Mouse (Mus musculus) thymus, postnatal 25 days (tissue): ENCODE results near the gene Sigirr.
A peak's percentile ranks its signal among the peaks of the same experiment; 100 is the strongest.

ENCODE experiments used
- DNase-seq: peaks from one replicate; pipeline ENCODE4 v3.0.0; 2022

The Sigirr gene

DNA sequence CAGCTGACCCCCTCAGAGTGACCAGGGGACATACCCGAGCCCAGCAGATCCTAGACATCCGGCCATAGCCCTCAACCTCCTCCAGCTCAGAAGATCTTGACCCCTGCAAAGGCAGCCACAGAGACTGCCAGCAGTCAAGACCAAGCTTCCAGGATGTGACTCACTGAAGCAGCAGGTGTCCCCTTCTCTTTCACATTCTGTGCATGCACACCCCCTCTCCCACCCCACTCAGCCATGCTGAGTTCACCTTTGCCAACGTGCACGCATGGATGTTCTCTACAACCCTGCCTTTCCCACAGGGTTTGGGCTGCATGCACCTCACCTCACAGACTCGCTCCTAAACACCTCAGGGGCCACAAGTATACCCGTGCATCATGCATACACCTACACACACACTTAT lies 4.4 kb downstream of the Sigirr start:
- DNase-seq: peak; percentile 63

DNA sequence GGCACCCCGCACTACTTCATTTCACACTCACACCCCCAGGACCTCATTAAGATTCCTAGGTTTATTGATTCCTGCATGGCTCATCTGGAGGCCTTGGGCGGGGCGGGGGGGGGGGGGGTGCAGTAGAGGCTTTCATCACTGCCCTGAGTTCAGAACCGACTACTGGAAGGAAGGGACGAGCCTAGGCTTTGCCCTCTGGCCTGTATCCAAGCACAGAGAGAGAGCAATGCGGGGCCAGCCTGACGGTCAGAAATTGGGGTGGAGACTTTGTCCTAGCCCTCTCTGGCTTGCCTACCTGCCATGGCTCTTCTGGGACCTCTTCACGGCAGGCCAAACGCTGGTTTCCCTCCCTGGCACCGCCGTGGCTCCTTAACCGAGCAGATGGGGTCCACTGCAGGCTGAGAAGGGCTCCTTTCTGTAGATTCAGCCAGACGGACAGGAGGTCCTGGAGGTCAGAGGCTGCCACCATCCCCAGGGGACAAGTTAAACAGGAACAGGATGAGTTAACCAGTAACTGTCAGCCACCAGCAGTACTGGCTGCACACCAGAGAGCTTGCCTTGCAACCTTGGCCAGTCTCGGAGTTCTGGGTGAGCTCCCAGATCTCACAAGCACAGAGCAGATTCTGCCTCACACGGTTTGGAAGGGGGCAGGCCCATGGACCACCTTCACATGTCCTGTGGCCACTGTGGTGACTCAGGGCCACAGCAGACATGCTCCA lies 5.7 kb downstream of the Sigirr start:
- DNase-seq: no peak

DNA sequence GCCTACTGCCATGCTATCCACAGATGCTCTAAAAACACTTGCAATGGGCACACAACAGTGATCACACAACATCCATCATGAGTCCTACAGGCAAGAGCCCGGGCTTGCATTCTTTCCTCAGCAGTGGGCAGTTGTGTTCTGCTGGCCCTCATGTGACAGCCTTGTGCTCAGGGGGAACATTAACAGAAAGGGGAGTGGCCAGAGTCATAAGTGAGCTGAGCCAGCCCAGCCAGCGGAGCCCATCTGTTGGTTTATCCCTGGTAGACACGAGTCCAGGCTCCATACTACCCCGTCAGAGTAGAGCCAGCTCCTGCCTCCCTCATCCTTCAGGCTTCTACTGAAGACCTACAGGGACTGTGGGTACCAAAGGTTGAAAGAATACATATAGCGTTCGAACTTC lies 6.4 kb downstream of the Sigirr start:
- DNase-seq: no peak

DNA sequence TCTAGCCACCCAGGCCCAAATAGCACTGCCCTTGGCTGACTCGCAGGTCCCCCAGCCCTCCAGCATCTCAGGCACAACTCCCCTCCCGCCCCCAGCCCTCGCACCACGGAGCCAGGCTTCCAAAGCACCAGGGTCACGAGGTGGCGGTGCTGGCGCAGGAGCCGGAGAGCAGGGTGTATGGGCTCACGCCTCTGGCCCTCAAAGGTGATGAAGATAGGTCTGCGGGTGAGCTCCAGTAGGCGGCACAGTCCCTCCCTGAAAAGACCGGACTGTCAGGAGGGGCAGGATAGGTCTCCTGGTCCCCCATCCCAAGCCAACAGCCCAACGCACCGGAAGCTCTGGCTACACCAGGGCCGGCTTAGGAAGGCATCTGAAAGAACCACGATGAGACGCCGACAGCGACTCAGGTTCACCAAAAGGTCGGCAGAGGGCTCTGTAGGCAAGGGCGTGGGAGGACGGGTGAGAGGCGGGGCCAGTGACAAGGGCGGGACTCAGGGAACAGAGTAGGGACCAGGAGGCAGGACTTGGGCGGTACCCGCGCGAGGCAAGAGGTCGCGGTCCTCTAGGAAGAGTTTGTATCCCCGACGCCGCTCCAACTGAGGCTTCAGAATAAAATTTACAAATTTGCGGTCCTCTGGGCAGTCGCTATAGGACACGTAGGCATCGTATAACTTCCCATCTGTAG lies 8.2 kb downstream of the Sigirr start:
- peak; percentile 88 for DNase-seq

DNA sequence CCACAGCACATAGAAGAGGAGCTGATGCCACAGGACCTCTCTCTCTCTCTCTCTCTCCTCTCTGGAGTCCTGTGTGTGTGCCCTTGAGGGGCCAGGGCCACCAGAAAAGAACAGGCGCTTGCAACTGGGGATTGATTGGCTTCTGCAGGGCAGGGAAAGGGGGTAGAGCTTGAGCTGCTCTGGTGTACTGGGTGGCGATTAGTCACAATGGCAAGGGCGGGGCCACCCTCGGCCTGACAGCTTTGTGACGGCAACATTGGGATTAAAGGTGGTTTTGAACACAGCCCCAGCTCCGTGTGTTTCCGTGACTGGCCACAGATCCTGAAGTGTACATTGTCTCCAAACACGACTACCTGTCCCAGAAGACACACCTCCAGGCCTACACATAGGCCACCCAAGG lies 10.1 kb downstream of the Sigirr start:
- no peak for DNase-seq

DNA sequence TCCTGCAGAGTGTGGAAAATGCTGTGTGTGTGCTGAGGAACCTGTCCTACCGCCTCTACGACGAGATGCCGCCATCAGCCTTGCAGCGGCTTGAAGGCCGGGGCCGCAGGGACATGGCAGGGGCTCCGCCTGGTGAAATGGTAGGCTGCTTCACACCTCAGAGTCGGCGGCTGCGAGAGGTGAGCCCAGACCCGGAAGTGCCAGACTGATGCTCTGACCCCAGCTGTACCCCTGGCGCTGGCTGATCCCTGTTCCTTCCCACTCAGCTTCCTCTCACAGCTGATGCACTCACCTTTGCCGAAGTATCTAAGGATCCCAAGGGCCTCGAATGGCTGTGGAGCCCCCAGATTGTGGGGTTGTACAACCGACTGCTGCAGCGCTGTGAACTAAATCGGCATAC lies 11.9 kb downstream of the Sigirr start:
- peak; percentile 52 for DNase-seq

DNA sequence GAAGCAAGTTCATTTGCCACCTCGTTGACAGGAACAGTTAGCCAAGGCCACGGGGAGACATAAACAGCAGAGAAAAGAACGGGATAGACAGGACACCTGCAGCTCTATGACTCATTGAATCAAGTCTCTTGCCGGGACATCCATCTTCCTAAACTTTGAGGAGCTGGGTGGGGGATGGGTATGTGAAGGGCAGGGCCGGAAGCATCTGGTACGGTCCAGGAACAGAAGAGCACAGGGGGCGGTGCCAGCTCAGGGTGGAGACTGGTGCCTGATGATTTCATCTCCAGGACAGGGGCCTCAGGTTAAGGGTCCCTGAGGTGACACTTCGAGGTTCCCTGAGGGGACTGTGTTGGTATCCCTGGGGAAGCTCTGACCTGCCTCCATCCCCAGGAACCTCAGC lies 12.5 kb downstream of the Sigirr start:
- DNase-seq: peak; percentile 69

DNA sequence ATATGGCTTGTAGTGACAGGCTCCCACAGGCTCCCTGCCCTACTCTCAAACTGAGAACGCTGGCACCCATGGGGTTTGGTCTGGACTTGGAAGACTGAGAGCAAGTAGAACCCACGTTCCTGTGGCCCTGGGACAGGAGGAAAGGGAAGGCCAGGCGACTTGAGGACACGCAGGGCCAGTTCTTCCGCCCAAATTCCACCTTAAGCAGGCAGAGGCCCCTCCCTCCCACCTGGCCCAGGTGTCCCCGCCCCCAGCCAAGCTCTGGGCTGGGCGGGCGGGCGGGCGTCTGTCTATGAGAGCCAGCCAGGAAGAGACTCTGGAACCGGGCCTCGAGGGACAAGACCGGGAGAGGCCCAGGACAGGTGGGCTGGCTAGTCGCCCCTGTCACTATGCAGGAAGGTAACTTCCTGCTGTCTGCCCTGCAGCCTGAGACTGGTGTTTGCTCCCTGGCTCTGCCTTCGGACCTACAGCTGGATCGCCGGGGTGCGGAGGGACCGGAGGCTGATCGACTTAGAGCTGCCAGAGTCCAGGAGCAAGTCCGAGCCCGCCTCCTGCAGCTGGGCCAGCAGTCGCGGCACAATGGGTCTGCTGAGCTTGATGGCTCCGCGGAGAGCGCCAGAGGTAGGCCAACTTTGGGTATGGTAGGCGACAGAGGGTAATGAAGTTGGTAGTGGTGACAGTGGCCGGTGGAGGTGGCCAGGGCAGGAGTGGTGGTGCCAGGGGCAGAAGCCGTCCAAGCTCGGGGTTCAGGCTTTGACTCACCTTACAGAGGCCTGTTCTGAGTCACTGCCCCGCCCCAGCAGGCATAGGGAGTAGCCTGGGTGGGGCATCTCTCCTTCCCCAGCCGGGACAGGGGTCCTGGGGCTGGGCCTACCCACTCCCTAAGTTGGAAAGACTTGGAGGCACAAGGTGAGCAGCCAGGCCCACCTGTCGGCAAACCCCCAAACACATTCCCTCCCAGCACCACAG lies 20.6 kb downstream of the Sigirr start:
- DNase-seq: no peak

DNA sequence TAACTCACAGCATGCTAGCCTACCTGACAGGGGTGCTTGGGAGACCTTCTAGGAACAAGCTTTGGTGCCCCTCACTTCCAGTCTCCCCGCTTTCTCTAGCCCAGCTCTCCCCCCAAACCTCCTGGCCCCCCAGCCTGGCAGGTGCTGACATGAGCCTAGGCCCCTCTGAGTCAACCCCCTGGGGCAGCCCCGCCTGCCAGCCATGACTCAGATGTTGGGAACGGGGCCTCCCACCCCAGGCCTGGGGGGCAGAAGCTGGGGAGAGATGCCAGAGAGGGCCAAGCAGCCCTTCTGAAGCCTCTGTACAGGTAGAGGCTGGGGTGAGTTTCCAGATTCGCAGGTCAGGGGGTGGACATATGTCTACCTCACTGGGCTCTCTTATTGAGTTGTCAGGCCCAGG lies 21.5 kb downstream of the Sigirr start:
- DNase-seq: no peak

DNA sequence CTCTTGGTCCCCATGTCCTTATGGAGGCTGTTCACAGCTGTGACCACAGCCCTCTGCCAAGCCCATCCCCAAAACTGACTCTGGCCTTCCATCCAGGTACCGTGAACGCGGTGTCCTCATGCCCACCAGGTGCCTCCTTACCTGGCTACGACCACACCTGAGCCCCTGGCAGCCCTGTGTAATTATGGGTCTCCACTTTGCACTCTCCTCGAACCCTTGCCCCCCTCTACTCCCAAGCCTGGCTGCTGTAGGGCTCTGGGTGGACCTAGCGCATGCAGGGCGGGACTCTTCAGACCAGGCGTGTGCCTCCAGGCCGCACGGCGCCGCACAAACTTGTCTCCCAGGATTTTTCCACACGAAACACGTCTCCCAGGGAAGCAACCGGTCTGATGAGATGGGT lies 22.5 kb downstream of the Sigirr start, which contains the start of gene Pkp3:
Pkp3 (plus strand) TSS at position 378 of the 400 bp plus-strand sequence.
- no peak for DNase-seq

DNA sequence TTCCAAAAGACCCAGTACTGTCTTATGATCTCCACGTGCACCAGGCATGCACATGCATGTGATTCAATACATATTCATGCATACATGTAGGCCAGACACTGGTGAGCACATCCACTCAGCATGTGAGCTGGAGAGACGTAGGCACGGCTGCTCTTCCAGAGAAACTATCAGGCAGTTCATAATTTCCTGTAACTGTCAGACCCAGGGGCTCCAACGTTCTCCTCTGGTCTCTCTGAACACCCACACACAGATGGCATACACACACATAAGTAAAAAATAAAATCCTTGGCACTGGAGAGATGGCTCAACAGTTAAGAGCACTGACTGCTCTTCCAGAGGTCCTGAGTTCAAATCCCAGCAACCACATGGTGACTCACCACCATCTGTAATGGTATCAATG lies 26.6 kb downstream of the Sigirr start:
- DNase-seq: no peak

DNA sequence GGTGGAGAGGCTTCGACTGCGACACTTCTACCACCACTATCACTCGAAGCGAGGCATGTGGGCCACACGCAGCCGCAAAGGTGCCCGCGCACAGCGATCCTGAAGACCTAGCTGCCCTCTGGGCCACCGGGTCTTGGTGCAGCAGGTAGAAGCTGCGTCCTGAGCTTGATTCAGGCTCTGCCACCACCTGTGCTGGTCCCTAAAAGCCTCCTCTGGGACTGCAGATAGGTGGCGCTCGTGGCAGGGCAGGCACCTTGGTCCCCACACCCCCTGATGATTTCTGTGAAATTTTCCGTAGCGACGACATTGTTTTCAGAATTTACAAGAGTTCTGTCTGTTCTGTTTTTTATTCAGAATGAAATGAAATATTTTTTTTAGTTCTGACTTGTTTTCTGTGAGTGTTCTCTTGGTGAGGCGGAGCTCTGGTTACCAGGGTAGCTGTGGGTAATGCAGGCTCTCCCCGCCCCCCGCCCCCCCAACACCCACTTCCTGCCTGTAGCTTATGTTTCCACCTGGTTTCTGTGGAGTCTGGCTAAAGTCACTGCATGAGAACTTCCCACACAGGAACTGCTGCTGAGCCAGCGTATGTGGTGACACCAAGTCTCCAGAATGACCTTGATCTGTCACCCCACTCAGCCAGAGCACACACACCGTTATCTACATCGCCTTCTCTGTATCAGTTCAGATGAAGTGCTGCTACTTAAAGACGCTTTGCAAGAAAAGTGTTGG lies 28.2 kb downstream of the Sigirr start:
- peak; percentile 81 for DNase-seq

DNA sequence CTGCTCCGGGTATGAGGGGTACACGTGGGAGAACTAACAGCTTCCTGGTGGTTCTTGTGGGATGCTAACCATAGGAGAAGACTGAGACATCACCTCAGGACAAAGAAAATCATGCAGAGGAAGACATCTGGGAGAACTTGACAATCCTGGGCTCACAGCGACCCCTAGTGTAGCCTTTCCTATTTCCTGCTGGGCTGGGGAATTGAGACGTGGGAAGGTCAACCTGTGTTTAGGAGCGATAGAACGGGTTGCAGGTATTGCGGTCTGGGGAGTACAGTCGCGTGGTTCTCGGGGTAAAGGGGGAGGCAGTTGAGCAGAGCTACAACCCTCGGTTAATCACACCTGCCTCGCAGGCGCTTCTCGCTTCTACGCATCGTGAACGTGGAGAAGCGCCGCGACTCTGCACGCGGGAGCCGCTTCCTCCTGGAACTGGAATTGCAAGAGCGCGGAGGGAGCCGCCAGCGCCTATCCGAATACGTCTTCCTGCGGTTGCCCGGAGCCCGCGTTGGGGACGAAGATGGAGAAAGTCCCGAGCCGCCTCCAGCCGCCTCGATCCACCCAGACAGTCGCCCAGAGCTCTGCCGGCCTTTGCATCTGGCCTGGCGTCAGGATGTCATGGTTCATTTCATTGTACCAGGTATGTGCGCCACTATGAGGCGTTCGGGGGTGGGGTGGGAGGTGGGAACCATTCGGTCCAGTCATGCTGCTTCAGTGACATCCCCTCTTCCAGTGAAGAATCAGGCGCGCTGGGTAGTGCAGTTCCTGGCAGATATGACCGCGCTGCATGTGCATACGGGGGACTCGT lies 30.1 kb downstream of the Sigirr start:
- peak; percentile 78 for DNase-seq

DNA sequence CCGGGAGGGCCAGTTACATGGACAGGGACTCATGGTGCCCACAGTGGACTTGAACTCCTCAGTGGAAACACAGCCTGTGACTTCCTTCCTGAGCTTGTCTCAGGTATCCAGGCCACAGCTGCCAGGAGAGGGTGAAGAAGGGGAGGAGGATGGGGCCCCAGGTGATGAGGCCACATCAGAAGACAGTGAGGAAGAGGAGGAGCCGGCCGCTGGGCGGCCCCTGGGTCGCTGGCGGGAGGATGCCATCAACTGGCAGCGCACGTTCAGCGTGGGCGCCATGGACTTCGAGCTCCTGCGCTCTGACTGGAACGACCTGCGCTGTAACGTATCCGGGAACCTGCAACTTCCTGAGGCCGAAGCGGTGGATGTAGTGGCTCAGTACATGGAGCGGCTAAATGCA lies 32.0 kb downstream of the Sigirr start:
- no peak for DNase-seq

DNA sequence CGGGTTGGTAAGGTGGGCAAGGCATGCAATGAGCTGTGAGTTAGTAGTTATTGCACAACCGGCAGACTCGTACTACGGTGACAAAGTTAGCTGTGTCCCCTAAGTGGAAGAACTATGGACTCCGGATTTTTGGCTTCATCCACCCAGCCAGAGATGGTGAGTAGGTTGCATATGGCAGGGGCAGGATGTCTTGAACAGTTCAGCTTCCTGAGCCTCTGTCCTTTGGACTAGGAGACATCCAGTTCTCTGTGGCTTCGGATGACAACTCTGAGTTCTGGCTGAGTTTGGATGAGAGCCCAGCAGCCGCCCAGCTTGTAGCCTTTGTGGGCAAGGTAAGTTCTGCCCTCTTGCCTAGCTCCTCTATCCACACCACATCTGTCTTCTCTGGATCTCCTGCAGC lies 35.8 kb downstream of the Sigirr start:
- no peak for DNase-seq

DNA sequence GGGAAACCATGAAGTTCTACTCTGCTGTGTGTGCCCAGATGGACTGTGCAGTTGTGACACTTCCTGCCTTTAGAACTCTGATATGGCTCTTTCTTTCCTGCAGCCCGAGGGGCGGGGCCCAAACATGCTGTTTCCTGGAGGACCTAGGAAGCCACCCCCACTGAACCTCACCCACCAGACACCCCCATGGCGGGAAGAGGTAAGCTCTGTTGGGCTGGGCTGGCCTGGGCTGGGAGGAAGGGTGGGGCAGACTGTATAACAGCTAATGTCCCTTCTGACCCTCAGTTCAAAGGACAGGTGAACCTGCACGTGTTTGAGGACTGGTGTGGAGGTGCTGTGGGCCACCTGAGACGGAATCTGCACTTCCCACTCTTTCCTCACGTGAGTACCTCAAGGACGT lies 36.2 kb downstream of the Sigirr start:
- DNase-seq: no peak

DNA sequence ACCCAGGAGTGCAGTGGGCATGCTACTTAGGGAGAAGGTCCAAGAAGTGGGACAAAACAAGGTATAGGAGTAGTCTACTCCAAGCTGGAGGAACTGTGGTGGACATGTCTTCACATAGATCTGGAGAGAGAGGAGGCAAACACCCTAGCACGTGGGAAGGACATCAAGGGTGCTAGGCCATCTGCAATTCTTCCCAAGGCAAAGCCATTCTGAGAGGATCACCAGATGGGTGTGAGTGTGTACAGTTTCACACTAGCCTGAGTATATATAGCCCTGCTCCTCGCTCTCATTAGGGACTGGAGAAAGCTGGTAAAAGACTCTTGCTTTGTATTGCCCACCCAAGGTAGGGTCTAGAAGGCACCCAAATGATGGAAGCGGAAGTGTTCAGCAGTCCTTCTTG lies 37.0 kb downstream of the Sigirr start:
- no peak for DNase-seq

DNA sequence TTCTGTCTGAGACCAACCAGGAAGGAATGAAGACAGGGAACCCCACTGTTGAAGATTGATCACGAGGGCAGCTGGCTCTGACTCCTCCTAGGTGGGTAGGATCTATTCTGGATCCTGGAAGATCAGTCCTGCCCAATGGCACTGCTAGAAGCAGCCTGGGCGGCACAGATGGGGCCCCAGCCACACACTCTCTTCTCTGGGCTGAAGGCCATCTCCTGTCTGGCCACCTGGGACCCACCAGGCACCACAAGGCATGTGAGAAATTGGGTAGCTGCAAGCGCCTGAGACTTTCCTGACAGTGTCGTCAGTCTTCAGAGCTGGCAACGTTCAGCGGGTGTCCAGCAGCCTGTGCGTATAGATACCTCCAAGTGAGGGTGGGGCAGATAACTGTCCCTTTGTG lies 37.8 kb downstream of the Sigirr start:
- no peak for DNase-seq

DNA sequence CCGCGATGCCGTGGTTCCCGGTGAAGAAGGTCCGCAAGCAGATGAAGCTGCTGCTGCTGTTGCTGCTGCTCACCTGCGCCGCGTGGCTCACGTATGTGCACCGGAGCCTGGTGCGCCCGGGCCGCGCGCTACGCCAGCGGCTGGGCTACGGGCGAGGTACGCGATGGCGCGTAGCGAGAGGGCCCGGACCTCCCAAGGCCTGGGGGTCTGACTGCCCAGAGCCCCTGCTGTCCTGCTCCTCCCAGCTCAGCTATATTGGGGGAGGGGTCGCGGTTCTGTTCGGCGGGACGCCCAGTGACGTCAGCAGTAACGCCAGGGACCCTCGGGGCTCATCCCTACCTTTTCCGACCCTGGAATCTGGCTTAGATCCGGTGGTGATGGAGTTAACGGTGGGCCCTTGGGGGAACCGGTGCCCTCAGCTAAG lies 39.1 kb downstream of the Sigirr start:
- no peak for DNase-seq

DNA sequence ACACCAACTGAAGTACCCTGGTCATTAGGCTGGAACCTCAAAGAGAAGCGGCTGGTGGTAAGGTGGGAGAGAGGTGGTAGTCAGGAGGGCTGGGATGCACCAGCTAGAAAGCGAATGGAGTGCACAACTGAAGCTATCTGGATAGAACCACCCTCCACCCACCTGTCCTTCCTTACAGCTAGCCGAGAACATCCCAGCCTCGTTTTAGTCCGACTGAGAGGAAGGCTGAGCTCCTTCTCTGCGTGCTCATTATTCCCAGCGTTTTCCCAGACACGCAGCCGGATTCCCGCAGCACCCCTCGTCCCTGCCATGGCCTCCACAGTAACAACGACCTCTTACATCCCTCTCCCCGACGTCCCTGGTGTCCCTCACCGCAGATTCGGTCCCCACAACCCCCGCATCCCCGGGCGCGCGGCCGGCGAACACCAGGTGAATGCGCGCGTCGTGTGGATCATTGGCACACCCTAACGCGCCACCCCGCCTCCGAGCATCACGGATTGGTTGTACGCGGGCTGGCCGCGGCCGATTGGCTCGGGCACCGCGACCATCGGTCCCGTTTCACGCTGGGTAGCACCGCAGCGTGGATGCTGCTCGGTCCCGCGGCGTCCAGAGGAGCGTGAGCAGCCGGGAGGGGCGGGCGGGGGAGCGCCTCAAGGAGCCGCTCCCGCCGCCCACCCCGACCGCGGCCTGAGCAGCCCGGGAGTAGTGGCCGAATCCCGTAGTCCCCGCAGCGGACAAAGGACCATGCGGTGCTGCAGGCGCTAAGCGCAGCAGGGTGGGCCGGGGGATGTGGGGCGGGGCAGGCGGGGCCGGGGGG lies 39.7 kb downstream of the Sigirr start, which contains the start of gene B4galnt4:
B4galnt4 (plus strand) TSS at position 679 of the 817 bp plus-strand sequence.
- DNase-seq: peak; percentile 43

DNA sequence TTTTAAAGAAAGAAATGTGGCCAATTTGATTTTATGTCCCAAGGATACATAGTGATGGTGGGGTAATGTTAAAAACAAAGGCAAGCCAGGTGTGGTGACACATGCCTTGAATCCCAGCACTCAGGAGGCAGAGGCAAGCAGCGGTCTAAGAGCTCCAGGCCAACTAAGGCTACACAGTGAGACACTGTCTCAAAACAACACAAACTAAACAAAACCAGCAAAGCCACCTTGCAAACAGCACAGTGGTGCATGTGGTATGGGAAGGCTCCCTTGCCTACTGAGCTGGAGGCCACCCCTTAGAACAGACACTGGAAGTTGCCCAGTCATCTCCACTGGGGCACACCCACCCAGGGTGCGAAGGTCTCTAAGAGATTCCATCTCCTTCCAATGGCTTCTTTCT lies 40.4 kb downstream of the Sigirr start:
- no peak for DNase-seq
